In the genomic region with DNA sequence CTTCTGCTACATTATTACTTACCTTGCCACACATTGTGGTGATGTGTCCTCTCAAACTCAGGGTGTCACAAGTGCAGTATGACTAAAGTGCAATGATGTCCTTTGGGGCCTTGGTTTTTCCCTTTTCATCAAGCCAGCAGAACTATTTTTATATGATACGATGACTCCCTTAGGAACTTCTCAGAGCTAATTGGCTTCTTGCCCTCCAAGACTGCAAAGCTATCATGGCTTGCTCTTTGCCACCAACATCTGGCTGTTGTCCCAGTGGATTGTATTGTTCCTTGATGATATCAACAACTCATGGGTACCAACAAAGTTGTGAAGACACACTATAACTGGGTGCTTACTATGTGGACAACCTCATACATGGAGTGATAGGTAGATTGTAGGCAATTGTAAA, we compare ENCODE assay signal across 8 mouse cellular contexts. TPM values are rescaled to one million over a fixed set of nuclear protein-coding genes. Genes with fewer than 3 reads are reported as not detected.
DNase-seq lines count a peak whose midpoint lies in the region; ATAC-seq and TF ChIP-seq lines count a peak whose summit lies in the region.

Gene Thoc2 (minus strand): TSS at position 101 of the 400 bp plus-strand sequence.

- TF ChIP-seq POLR2A in heart, adult 2 months (IDR thresholded peaks at IDR 0.05; ENCODE audit: insufficient read depth, low read depth, low read length) = no peak
- no peak for TF ChIP-seq POLR2A in bone marrow macrophage, adult 2 months (IDR thresholded peaks at IDR 0.05; ENCODE audit: borderline replicate concordance, low read depth, low read length)

- H3K79me2 ChIP-seq in heart, adult 2 months (replicated peaks; ENCODE audit: control insufficient read depth, insufficient read depth, low read length) = no peaks in the 10 kb centered on the region

- H3K36me3 ChIP-seq in heart, adult 2 months (ENCODE audit: control insufficient read depth, insufficient read depth, low read length) = no peaks in the 10 kb centered on the region
- H3K36me3 ChIP-seq in midbrain, embryonic 14.5 days (ENCODE audit: control insufficient read depth, insufficient read depth, low read length) = no peaks in the 10 kb centered on the region

- H3K9me3 ChIP-seq in midbrain, embryonic 14.5 days (ENCODE audit: control insufficient read depth, low read length) = no peaks in the 10 kb centered on the region

- intact Hi-C loops in heart, adult 2 months (cut with DNase I) = no loop called here

- no peak within 1 kb of the TSS for H3K4me3 ChIP-seq in heart, adult 2 months
- H3K4me3 ChIP-seq in bone marrow macrophage, adult 2 months (ENCODE audit: insufficient read depth, low read length) = no peak within 1 kb of the TSS
- H3K4me3 ChIP-seq in midbrain, embryonic 14.5 days (replicated peaks; ENCODE audit: low read depth, low read length) = no peak within 1 kb of the TSS

- DNase-seq in heart, adult 2 months = no peak
- DNase-seq in heart, adult 9 months (ENCODE audit: low spot score in 2 of 2) = no peak
- no peak for DNase-seq in gonadal fat pad, adult 2 months (ENCODE audit: low read depth)
- DNase-seq in layer of hippocampus, postnatal 10 days (ENCODE audit: low spot score in 2 of 2) = no peak
- no peak for DNase-seq in midbrain, embryonic 14.5 days
- no peak for DNase-seq in frontal cortex, postnatal 14 days (ENCODE audit: low spot score in 2 of 2)
- DNase-seq in T-cell, adult 2 months (ENCODE audit: low spot score) = no peak

- H3K9ac ChIP-seq in heart, adult 2 months (ENCODE audit: low read depth, low read length) = no peak within 1 kb of the TSS
- H3K9ac ChIP-seq in midbrain, embryonic 14.5 days (replicated peaks; ENCODE audit: low read length) = no peak within 1 kb of the TSS

- ATAC-seq in midbrain, embryonic 14.5 days (ENCODE audit: low FRiP score, low TSS enrichment) = no peak

- no peak for TF ChIP-seq CTCF in heart, adult 2 months (IDR thresholded peaks at IDR 0.05)
- TF ChIP-seq CTCF in bone marrow macrophage, adult 2 months (IDR thresholded peaks at IDR 0.05; ENCODE audit: low read depth, low read length) = no peak

- no peak within 1 kb of the TSS for H3K27ac ChIP-seq in heart, adult 2 months
- H3K27ac ChIP-seq in bone marrow macrophage, adult 2 months (ENCODE audit: insufficient read depth, low read depth, low read length) = no peak within 1 kb of the TSS
- no peak within 1 kb of the TSS for H3K27ac ChIP-seq in midbrain, embryonic 14.5 days (replicated peaks; ENCODE audit: low read depth, low read length)

- H3K27me3 ChIP-seq in heart, adult 2 months (ENCODE audit: control insufficient read depth, insufficient read depth, low read length) = no peaks in the 10 kb centered on the region
- no peaks in the 10 kb centered on the region for H3K27me3 ChIP-seq in midbrain, embryonic 14.5 days (ENCODE audit: control insufficient read depth, insufficient read depth, low read length)

- no peak within 1 kb of the TSS for H3K4me2 ChIP-seq in midbrain, embryonic 14.5 days (ENCODE audit: low read length)

- no peak for TF ChIP-seq EP300 in heart, adult 2 months (IDR thresholded peaks at IDR 0.05; ENCODE audit: insufficient read depth, low read depth, low read length)

- H3K4me1 ChIP-seq in heart, adult 2 months (ENCODE audit: control insufficient read depth, insufficient read depth, low read length) = no peaks in the 10 kb centered on the region
- no peaks in the 10 kb centered on the region for H3K4me1 ChIP-seq in bone marrow macrophage, adult 2 months (ENCODE audit: control insufficient read depth, insufficient read depth, low read length)
- H3K4me1 ChIP-seq in midbrain, embryonic 14.5 days (ENCODE audit: control insufficient read depth, insufficient read depth, low read length) = no peaks in the 10 kb centered on the region

- 30% methylated on average over 1 of the region's 1 CpGs for WGBS in heart, adult 2 months
- WGBS in midbrain, embryonic 14.5 days = 97% methylated on average over 1 of the region's 1 CpGs

RNA-seq across cellular contexts. Expression of gene Thoc2, which starts in this region (rescaled TPM):
- total RNA-seq in heart, adult 2 months (2021) = 10 to 100 TPM; 25.3 to 29.5 TPM
- polyA plus RNA-seq in heart, adult 2 months (2012; rRNA removed) = 7.2 and 11.0 TPM in 2 replicates
- 74.5 and 78.4 TPM in 2 replicates for polyA plus RNA-seq in bone marrow macrophage, adult 2 months (2012; ENCODE audit: insufficient read depth, insufficient read length, missing spikeins)
- 13.5 and 13.7 TPM in 2 replicates for polyA plus RNA-seq in gonadal fat pad, adult 2 months (2012; rRNA removed)
- total RNA-seq in layer of hippocampus, postnatal 10 days (2021) = 10 to 100 TPM; 55.5 to 64.6 TPM
- 109 and 121 TPM in 2 replicates for polyA plus RNA-seq in midbrain, embryonic 14.5 days (2014; fragmentation: Nextera tagmentation; extraction: Ambion mirVana)
